Mouse (Mus musculus) stomach, postnatal 0 days (tissue): ENCODE results near the gene Pgm2. TPM values are rescaled to one million over a fixed set of nuclear protein-coding genes. Genes with fewer than 3 reads are reported as not detected.
A peak's percentile ranks its signal among the peaks of the same experiment; 100 is the strongest.

Source experiments
- ATAC-seq: fragments of 200-750 bp; cut with Nextera tagmentation; 2 replicates; pipeline ENCODE4 v1.8.0; 2017; ENCODE audit not compliant: low FRiP score, low TSS enrichment
- DNase-seq: peaks from one replicate; pipeline ENCODE4 v3.0.0-alpha.2; 2016; ENCODE audit warnings: low spot score
- H3K27ac ChIP-seq: fragments of 300-500 bp; sonication (generic); replicated peaks from 2 replicates; pipeline ENCODE4 v1.5.1; 2014; ENCODE audit warnings: mild to moderate bottlenecking, control low read depth
- H3K27me3 ChIP-seq: fragments of 300-500 bp; sonication (generic); 2 replicates; pipeline ENCODE4 v1.6.1; 2014; ENCODE audit warnings: low read length; ENCODE audit not compliant: control insufficient read depth, insufficient read depth
- H3K36me3 ChIP-seq: fragments of 300-500 bp; sonication (generic); 2 replicates; pipeline ENCODE4 v1.6.1; 2014; ENCODE audit warnings: low read length, mixed read lengths; ENCODE audit not compliant: control insufficient read depth, insufficient read depth
- H3K4me1 ChIP-seq: fragments of 300-500 bp; sonication (generic); replicated peaks from 2 replicates; pipeline ENCODE4 v1.6.1; 2014; ENCODE audit warnings: antibody characterized with exemption; ENCODE audit not compliant: control insufficient read depth, insufficient read depth
- H3K4me2 ChIP-seq: fragments of 300-500 bp; sonication (generic); replicated peaks from 2 replicates; pipeline ENCODE4 v1.6.1; 2014; ENCODE audit warnings: low read depth, mild to moderate bottlenecking, control low read depth, moderate library complexity
- H3K4me3 ChIP-seq: fragments of 300-500 bp; sonication (generic); 2 replicates; pipeline ENCODE4 v1.5.1; 2014; ENCODE audit warnings: low read depth, low read length, control low read depth
- H3K9ac ChIP-seq: fragments of 300-500 bp; sonication (generic); 2 replicates; pipeline ENCODE4 v1.6.1; 2014; ENCODE audit warnings: mild to moderate bottlenecking, low read length, control low read depth, mixed read lengths
- H3K9me3 ChIP-seq: fragments of 300-500 bp; sonication (generic); 2 replicates; pipeline ENCODE4 v1.6.1; 2016; ENCODE audit warnings: low read length; ENCODE audit not compliant: control insufficient read depth
- CTCF ChIP-seq: IDR thresholded peaks from 2 replicates; pipeline ENCODE4 v1.5.1; 2016; ENCODE audit warnings: antibody characterized with exemption, low read depth, mild to moderate bottlenecking, moderate library complexity
- EP300 ChIP-seq: optimal IDR thresholded peaks from 2 replicates; pipeline ENCODE3; 2016; ENCODE audit warnings: antibody characterized with exemption
- WGBS: fragments of 180-500 bp; shearing (Covaris S2); extraction: QIAGEN DNeasy Blood & Tissue Kit; methylation state at CpG from one replicate; pipeline ENCODE4 v1.1.7; 2014; 5-methylcytosine and 5-hydroxymethylcytosine counted together
- polyA plus RNA-seq: library from polyadenylated mRNA; unstranded; fragments of >200 nt; fragmentation: Nextera tagmentation; extraction: Ambion mirVana; gene quantifications from 2 replicates; pipeline ENCODE4 v1.2.1, GENCODE M21; 2015

Pgm2 gene
- polyA plus RNA-seq, 1 experiment from 2014 or later = 34.3 TPM

DNA sequence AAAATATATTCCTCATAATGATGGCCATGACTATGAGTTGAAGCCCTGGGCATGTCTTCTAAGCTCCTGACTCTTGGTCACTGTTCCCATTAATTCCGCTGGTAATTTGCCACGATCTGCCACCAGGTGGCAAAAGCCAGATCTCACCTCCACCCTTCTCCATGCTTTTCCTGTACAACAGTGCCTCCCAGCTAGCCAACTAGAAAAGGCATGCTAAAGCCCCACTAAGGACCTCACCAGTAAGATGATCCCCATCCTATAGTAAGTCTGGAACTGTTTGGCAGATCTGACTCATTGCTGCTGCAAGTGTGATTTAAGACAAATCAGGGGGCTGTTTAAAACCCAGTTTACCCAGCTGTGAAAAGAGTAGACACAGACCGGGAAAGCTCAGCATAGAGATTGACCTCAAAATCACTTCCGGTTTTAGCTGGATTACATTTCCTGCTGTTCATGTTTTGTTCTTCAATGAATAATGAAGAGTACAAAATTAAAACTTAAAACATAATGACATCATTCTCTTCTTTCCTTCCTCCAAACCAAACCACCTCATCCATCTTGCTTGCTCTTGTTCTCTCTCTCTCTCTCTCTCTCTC, 22.6 kb upstream of the Pgm2 start:
- no peaks in the 10 kb centered on the region for H3K27me3 ChIP-seq
- TF ChIP-seq CTCF (peak; percentile 98), EP300 (no peak)
- no peak overlapping the region for H3K4me2 ChIP-seq
- H3K9me3 ChIP-seq = no peaks in the 10 kb centered on the region
- no peak overlapping the region for H3K9ac ChIP-seq
- DNase-seq (peak; percentile 79), ATAC-seq (peak; percentile 80)
- H3K36me3 ChIP-seq = no peaks in the 10 kb centered on the region
- no peaks in the 10 kb centered on the region for H3K4me1 ChIP-seq
- no peak overlapping the region for H3K4me3 ChIP-seq
- H3K27ac ChIP-seq = no peak overlapping the region
- WGBS = 11% methylated on average over 4 of the region's 4 CpGs

GRCm38 (mm10) chr5:64070742-64071476, 21.8 kb upstream of the Pgm2 start:
- Histone ChIP-seq H3K36me3 (no peaks in the 10 kb centered on the region), H3K27ac (no peak overlapping the region), H3K9ac (no peak overlapping the region), H3K4me2 (no peak overlapping the region), H3K9me3 (no peaks in the 10 kb centered on the region), H3K4me3 (no peak overlapping the region), H3K4me1 (no peaks in the 10 kb centered on the region), H3K27me3 (no peaks in the 10 kb centered on the region)
- ATAC-seq (no peak), DNase-seq (no peak)
- TF ChIP-seq EP300 (no peak), CTCF (no peak)
- WGBS = 27% methylated on average over 2 of the region's 2 CpGs

- no peaks in the 10 kb centered on the region for H3K4me1 ChIP-seq
- no peaks in the 10 kb centered on the region for H3K36me3 ChIP-seq
- whole genome bisulfite sequencing = 65% methylated on average over 3 of the region's 3 CpGs
- no peak overlapping the region for H3K27ac ChIP-seq
- H3K9me3 ChIP-seq = no peaks in the 10 kb centered on the region
- H3K27me3 ChIP-seq = no peaks in the 10 kb centered on the region
- H3K9ac ChIP-seq = no peak overlapping the region
- TF ChIP-seq CTCF = no peak
- no peak for TF ChIP-seq EP300
- no peak overlapping the region for H3K4me3 ChIP-seq
- H3K4me2 ChIP-seq = no peak overlapping the region
- ATAC-seq = no peak
- DNase-seq = no peak
These were observed 18.3 kb upstream of the Pgm2 start for GRCm38 (mm10) chr5:64074455-64074854.

DNA sequence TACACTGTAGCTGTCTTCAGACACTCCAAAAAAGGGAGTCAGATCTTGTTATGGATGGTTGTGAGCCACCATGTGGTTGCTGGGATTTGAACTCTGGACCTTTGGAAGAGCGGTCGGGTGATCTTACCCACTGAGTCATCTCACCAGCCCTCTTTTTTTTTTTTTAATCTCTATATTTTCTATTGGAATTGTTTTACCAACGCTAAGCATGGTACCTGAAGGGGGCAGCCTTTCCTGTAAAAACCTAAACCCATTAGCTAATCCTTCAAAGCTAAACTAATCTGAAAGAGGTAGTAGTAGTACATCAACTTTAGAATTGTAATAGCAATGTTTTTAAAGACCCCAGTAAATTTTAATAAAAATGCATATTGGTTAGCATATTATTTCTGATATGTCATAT, 17.2 kb upstream of the Pgm2 start:
- Histone ChIP-seq H3K27me3 (no peaks in the 10 kb centered on the region), H3K36me3 (no peaks in the 10 kb centered on the region), H3K4me3 (no peak overlapping the region), H3K27ac (no peak overlapping the region), H3K9ac (no peak overlapping the region), H3K4me1 (no peaks in the 10 kb centered on the region), H3K9me3 (no peaks in the 10 kb centered on the region), H3K4me2 (no peak overlapping the region)
- DNase-seq = peak; percentile 36
- 44% methylated on average over 3 of the region's 3 CpGs for WGBS
- ATAC-seq = no peak
- no peak for TF ChIP-seq EP300
- TF ChIP-seq CTCF = peak; percentile 58

- 39% methylated on average over 4 of the region's 4 CpGs for WGBS
These were observed 15.4 kb upstream of the Pgm2 start for GRCm38 (mm10) chr5:64077353-64077752.

DNA sequence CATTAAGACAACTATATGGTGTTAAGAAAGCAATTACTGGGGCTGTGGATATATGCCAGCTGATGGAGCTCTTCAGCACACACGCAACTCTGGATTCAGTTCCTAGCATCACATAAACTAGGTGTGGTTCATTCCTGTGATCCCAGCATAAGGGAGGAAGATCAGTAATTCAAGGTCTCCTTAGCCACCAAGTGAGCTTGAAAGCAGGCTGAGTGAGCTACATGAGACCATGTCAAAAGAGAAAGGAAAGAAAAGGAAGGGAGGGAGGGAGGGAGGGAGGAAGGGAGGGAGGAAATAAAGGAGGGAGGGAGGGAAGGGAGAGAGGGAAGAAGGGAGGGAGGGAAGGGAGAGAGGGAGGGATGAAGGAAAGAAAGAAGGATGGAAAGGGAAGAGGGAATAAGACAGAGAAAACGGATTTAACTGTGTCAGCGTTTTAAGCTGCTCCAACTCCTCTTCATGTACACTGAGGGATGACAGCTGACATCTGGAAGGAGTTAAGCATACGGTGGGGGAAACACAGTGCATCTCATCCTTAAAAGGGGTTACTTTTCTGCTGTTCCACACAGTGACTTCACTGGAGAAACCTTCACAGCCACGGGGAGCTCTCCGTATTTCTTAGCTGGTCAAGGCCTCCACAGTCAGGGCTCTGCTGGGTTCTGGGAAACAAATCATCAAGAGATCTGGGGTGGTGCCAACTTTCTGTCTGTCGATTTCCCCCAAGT, 13.8 kb upstream of the Pgm2 start:
- peak overlapping the region; percentile 65 for H3K27ac ChIP-seq
- no peak overlapping the region for H3K9ac ChIP-seq
- ATAC-seq (peak; percentile 76; the same call in 1 of the 2 replicates), DNase-seq (no peak)
- H3K27me3 ChIP-seq = no peaks in the 10 kb centered on the region
- no peak overlapping the region for H3K4me2 ChIP-seq
- H3K9me3 ChIP-seq = no peaks in the 10 kb centered on the region
- H3K36me3 ChIP-seq = no peaks in the 10 kb centered on the region
- no peak overlapping the region for H3K4me3 ChIP-seq
- TF ChIP-seq CTCF (no peak), EP300 (no peak)
- WGBS = 39% methylated on average over 7 of the region's 7 CpGs
- H3K4me1 ChIP-seq = no peaks in the 10 kb centered on the region

More at GRCm38 (mm10) chr5:64077353-64077752, 15.4 kb upstream of the Pgm2 start:
- TF ChIP-seq CTCF = no peak
- TF ChIP-seq EP300 = no peak
- Histone ChIP-seq H3K27me3 (no peaks in the 10 kb centered on the region), H3K27ac (no peak overlapping the region), H3K9ac (no peak overlapping the region), H3K36me3 (no peaks in the 10 kb centered on the region), H3K4me1 (no peaks in the 10 kb centered on the region), H3K4me2 (no peak overlapping the region), H3K9me3 (no peaks in the 10 kb centered on the region), H3K4me3 (no peak overlapping the region)
- no peak for DNase-seq
- peak; percentile 61; the same call in 1 of the 2 replicates for ATAC-seq
